Mouse (Mus musculus) gastrocnemius, postnatal 36 days (tissue): ENCODE measurements around the gene Glyctk. TPM values are rescaled to one million over a fixed set of nuclear protein-coding genes. Genes with fewer than 3 reads are reported as not detected.
A peak's percentile ranks its signal among the peaks of the same experiment; 100 is the strongest.

ENCODE experiments used
- DNase-seq, 2 experiments: peaks; one replicate each; pipeline ENCODE4 v3.0.0; 2022
- intact Hi-C: fragments of 180-260 bp; cut with DNase I; formaldehyde crosslinking; loops from one replicate; pipeline ENCODE4 v1.15.1; 2025
- long read RNA-seq, 2 experiments: library from polyadenylated mRNA; stranded (forward); transcript quantifications; one replicate each; pipeline ENCODE4 v2.0.0; 2021
- total RNA-seq, 2 experiments: library from RNA; stranded (reverse); gene quantifications; 2 replicates each; pipeline ENCODE4 v1.2.3; 2021

The Glyctk gene
- total RNA-seq, result 1 to 10 TPM in 1 of 2 experiments, under 1 TPM in 1; 0.76 to 1.2 TPM
- long read RNA-seq, experiment 1, result 0 reads
- long read RNA-seq, experiment 2, partial matches to known transcripts, result 0 of 1 reads
- long read RNA-seq, experiment 2, other reads (novel, unspliced or antisense), result 1 of 1 reads

- intact Hi-C loops, result loop anchor here (5.0 kb wide), 2 partner anchors 54 to 124 kb away; partner anchors contain the start of gene Poc1a
- no peak for DNase-seq
Observed at GRCm38 (mm10) chr9:106158037-106158491, at the start of gene Glyctk. Glyctk (minus strand) TSS chr9:106158138.

GRCm38 (mm10) chr9:106206515-106206914 is 48.6 kb upstream of the Glyctk start:
- peak in 1 of 2 experiments; percentile 42 for DNase-seq
- intact Hi-C loops, result loop anchor here (5.0 kb wide), 1 partner anchor 34 kb away; the partner anchor contains the start of gene Wdr82

- no peak for DNase-seq
- intact Hi-C loops, result loop anchor here (5.0 kb wide), 1 partner anchor 34 kb away; the partner anchor contains the start of gene Wdr82
Observed at GRCm38 (mm10) chr9:106205713-106206290, 47.9 kb upstream of the Glyctk start.

GRCm38 (mm10) chr9:106203990-106204851 is 46.3 kb upstream of the Glyctk start:
- intact Hi-C loops, result no loop called here
- peak in 1 of 2 experiments; percentile 23 for DNase-seq

GRCm38 (mm10) chr9:106202819-106203636 is 45.1 kb upstream of the Glyctk start, which contains the start of gene Twf2:
Twf2 (plus strand) TSS chr9:106203108.
- intact Hi-C loops, result no loop called here
- peak; percentile 86 to 91 for DNase-seq

GRCm38 (mm10) chr9:106201895-106202294 is 44.0 kb upstream of the Glyctk start:
- intact Hi-C loops, result no loop called here
- DNase-seq, result no peak

GRCm38 (mm10) chr9:106199535-106200272 is 41.8 kb upstream of the Glyctk start, which contains the start of gene Ppm1m:
Ppm1m (minus strand) TSS chr9:106199746.
- no peak for DNase-seq
- intact Hi-C loops, result no loop called here

GRCm38 (mm10) chr9:106198962-106199458 is 41.1 kb upstream of the Glyctk start:
- peak; percentile 75 to 78 for DNase-seq
- intact Hi-C loops, result no loop called here

GRCm38 (mm10) chr9:106197732-106198131 is 39.8 kb upstream of the Glyctk start:
- no peak for DNase-seq
- intact Hi-C loops, result no loop called here

- intact Hi-C loops, result no loop called here
- no peak for DNase-seq
Observed at GRCm38 (mm10) chr9:106197081-106197713, 39.3 kb upstream of the Glyctk start.

GRCm38 (mm10) chr9:106195693-106196092 is 37.8 kb upstream of the Glyctk start:
- intact Hi-C loops, result no loop called here
- DNase-seq, result no peak

GRCm38 (mm10) chr9:106193930-106194807 is 36.2 kb upstream of the Glyctk start:
- intact Hi-C loops, result no loop called here
- DNase-seq, result no peak

GRCm38 (mm10) chr9:106192998-106193397 is 35.1 kb upstream of the Glyctk start:
- intact Hi-C loops, result no loop called here
- DNase-seq, result no peak

- no peak for DNase-seq
Observed at GRCm38 (mm10) chr9:106192024-106192423, 34.1 kb upstream of the Glyctk start.

GRCm38 (mm10) chr9:106191355-106191754 is 33.4 kb upstream of the Glyctk start:
- intact Hi-C loops, result no loop called here
- DNase-seq, result no peak

More at GRCm38 (mm10) chr9:106192024-106192423, 34.1 kb upstream of the Glyctk start:
- intact Hi-C loops, result no loop called here

- no peak for DNase-seq
- intact Hi-C loops, result no loop called here
Observed at GRCm38 (mm10) chr9:106183996-106184395, 26.1 kb upstream of the Glyctk start.

GRCm38 (mm10) chr9:106182146-106182545 is 24.2 kb upstream of the Glyctk start:
- DNase-seq, result no peak
- intact Hi-C loops, result no loop called here

GRCm38 (mm10) chr9:106179964-106180363 is 22.0 kb upstream of the Glyctk start:
- no peak for DNase-seq
- intact Hi-C loops, result loop anchor here (10.0 kb wide), 1 partner anchor 255 kb away; the partner anchor contains the start of gene Acy1
